Mouse (Mus musculus): ENCODE measurements around the gene Cebpz. TPM values are rescaled to one million over a fixed set of nuclear protein-coding genes. Genes with fewer than 3 reads are reported as not detected.

The Cebpz gene
- 10 to 100 TPM; 30.0 to 33.4 (median 31.0) TPM for total RNA-seq (2022)

GRCm38 (mm10) chr17:78936466-78937228 is at the start of gene Cebpz, which contains the start of gene Ndufaf7:
Gene Cebpz, minus strand, starts transcription at chr17:78937066.
Gene Ndufaf7, plus strand, starts transcription at chr17:78937136.
- DNase-seq (ENCODE audit: low spot score in 2 of 2): peak; percentile 94 to 99

DNA sequence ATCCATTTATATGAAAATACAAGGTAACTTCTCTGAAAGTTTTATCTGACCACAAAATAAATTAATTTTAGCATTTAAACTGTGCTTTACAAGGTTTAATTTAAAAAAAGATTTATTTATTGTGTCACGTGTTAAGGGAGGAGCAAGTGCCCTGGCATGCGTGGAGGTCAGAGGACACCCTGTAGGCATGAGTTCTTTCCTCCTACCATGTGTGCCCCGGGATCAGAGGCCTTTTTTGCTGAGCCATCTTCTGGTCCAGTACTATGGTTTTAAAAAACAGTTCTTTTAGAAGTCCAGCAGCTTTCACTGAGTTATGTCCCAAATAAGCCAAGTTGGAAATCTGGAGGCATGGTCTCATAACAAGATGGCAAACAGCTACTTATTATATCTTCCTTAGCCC is 46.9 kb upstream of the Cebpz start:
- DNase-seq (ENCODE audit: low spot score in 2 of 2): no peak

- no peak for DNase-seq (ENCODE audit: low spot score in 2 of 2)
Measured at GRCm38 (mm10) chr17:78983166-78983565, 46.3 kb upstream of the Cebpz start.

DNA sequence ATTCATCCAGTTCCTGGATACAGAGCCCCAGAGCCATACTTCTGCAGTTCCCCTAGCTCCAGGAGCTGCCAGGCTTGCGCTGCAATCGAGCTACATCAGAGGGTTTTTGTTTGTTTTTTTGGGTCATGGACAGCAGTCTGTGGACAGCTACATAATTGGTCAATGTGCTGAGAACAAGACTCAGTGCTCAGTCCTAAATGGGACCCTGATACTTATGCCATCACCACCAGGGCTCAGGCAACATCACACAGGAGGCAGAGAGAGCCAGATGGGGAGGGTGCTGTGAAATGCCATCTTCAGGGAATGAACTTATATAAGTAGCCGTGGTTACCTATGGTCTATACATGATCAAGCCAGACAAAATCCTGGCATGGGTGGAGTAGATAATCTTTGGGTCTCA is 31.6 kb upstream of the Cebpz start:
- DNase-seq (ENCODE audit: low spot score in 2 of 2): no peak

- DNase-seq (ENCODE audit: low spot score in 2 of 2): no peak
Measured at GRCm38 (mm10) chr17:78966092-78966883, 29.4 kb upstream of the Cebpz start.

DNA sequence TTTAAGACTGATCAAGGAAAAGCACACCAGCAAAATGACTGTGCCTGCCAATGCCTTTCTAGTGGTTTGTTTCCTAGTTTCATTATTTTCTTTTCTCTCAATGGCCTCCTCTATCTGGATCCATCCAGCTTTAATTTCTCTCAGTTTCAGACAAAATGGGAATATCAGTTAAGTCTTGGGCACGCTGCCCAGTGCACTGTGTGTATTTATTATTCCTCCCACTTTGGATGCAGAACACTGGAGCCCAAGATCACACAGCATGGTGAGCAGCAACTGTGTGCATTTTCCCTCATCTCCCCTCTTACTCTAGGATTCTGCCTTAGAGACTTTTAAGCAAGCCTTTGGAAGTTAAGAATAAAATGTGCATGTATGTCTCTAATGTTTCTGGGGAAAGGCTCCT is 27.5 kb upstream of the Cebpz start:
- peak in 1 of 2 experiments; percentile 11 for DNase-seq (ENCODE audit: low spot score in 2 of 2)

DNA sequence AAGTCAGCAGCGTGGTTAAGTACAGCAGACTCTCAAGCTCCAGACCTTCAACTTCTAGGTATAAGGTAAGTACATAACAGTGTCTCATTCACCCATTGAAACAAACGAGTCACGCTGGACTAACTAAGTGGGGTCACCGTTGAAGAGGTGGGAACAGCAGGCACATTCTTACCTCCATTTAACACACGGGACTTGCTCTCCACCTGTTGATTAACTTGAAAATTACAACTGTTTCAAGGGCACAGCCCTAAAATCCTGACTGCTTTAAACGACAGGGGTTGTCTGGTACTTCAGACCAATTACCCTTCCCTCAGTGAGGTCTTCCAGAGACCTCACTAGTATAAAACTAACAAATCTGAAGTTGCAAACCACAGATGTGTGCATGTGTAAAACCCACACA is 22.6 kb upstream of the Cebpz start:
- no peak for DNase-seq (ENCODE audit: low spot score in 2 of 2)

GRCm38 (mm10) chr17:78953240-78953639 is 16.4 kb upstream of the Cebpz start:
- no peak for DNase-seq (ENCODE audit: low spot score in 2 of 2)

DNA sequence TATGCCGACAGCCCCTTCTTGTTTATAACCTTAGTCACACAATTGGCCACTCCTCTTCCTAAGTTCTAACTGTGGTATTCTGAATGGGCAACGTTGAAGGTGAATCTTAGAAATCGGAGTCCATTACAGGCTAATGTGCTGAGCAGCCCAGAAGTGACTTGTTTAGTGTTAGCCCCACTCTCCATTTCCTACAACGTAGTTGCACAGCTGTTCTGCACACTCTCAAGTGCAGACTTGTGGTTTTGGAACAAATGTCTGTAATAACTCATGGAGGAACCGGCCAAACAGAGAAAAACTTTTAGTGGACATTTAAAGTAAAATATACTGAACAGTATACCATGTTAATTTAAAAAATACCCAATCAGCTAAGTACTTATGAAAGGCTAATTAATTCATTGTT is 15.2 kb upstream of the Cebpz start:
- DNase-seq (ENCODE audit: low spot score in 2 of 2): no peak

- DNase-seq (ENCODE audit: low spot score in 2 of 2): no peak
Measured at GRCm38 (mm10) chr17:78951225-78951624, 14.4 kb upstream of the Cebpz start.

- no peak for DNase-seq (ENCODE audit: low spot score in 2 of 2)
Measured at GRCm38 (mm10) chr17:78942579-78942978, 5.7 kb upstream of the Cebpz start.

DNA sequence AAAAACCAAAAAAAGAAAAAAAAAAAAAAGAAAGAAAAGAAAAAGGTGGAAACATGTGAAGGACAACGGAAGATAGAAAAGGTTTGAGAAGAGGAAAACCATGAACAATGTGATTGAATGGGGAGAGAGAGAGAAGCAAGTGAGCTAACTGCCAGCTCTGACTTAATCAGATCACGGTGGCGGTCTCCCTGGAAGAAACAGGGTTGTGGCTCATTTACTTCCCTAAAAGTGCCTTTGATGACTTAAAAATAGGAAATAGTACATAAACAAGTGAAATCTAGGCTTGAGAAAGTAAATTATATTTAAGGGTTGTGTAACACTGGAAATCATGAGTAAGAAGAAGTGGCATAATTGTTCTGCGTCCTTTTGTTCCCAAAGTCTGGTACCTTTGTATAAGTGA is 2.1 kb upstream of the Cebpz start:
- no peak for DNase-seq (ENCODE audit: low spot score in 2 of 2)

GRCm38 (mm10) chr17:78937229-78937853 is 475 bp upstream of the Cebpz start:
- DNase-seq (ENCODE audit: low spot score in 2 of 2): no peak

DNA sequence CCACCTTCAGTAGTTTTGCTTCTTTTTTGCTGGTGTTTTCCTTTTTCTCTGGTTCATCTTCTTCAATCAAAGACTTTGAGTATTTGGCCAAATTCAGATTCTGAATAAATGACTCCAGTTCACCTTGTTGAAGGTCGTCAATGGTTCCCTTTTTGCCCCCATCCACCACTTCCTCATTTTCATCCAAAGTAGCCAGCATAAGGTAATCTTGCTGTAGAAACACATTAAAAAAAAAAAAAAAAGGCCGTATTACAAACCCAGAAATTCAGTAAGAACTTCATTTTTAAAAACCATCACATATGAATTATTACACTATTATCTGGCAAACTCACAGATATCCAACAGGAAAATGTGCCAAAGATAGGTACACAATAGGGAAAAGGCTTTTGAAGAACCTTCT is 1.0 kb downstream of the Cebpz start:
- no peak for DNase-seq (ENCODE audit: low spot score in 2 of 2)

- no peak for DNase-seq (ENCODE audit: low spot score in 2 of 2)
Measured at GRCm38 (mm10) chr17:78917696-78918095, 19.2 kb downstream of the Cebpz start.

DNA sequence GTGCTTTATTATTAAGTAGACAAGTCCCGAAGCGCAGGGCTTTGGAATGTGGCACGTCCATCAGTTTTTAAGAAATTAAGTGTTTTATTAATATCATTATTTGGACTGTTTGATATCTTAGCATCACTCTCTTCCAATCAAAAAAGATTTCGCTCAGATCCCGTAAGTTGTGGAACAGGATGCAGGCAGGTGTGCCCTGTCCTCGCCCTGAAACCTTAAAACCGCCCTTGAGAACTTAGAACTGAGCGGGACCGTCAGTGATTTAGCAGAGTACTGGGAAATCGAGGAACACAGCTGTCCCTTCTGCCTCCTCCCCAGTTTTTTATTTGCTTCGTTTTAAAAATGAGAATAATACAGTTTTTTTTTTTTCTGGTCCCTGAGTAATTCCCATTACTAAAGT is 20.0 kb downstream of the Cebpz start:
- no peak for DNase-seq (ENCODE audit: low spot score in 2 of 2)

- DNase-seq (ENCODE audit: low spot score in 2 of 2): peak; percentile 76 to 90
Measured at GRCm38 (mm10) chr17:78916369-78916813, 20.5 kb downstream of the Cebpz start, which contains the start of gene Cebpzos. Gene Cebpzos, plus strand, starts transcription at chr17:78916500.

GRCm38 (mm10) chr17:78915772-78916171 is 21.1 kb downstream of the Cebpz start:
- DNase-seq (ENCODE audit: low spot score in 2 of 2): no peak

DNA sequence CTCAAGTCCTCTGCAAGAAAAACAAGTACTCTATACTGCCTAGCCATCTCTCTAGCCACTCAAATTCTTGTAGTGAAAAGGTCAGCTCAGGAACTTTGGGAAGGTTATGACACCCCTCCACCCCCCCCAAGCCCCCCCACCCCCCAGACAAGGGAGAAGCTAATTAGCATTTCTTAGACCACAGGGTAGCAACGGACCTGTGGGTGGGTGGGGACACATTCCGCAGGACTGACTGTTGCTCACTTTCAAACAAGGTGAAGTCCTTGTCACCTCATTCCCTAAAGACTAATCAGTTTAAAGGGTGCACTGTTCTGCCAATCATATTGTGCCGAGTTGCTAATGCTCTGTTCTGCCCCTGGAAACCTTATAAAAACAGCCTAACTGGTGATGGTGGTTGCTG is 22.9 kb downstream of the Cebpz start:
- DNase-seq (ENCODE audit: low spot score in 2 of 2): no peak

- DNase-seq (ENCODE audit: low spot score in 2 of 2): no peak
Measured at GRCm38 (mm10) chr17:78912861-78913281, 24.0 kb downstream of the Cebpz start.

GRCm38 (mm10) chr17:78909374-78909773 is 27.5 kb downstream of the Cebpz start:
- DNase-seq (ENCODE audit: low spot score in 2 of 2): no peak

- no peak for DNase-seq (ENCODE audit: low spot score in 2 of 2)
Measured at GRCm38 (mm10) chr17:78906892-78907291, 30.0 kb downstream of the Cebpz start, which contains the start of gene Sult6b1. Gene Sult6b1, minus strand, starts transcription at chr17:78906992.
